Mouse (Mus musculus) inflammation-experienced regulatory T-cells (primary cell): ENCODE data around the gene Smtnl1. TPM values are rescaled to one million over a fixed set of nuclear protein-coding genes. Genes with fewer than 3 reads are reported as not detected.

Source experiments
- polyA plus RNA-seq, 2 experiments: library from polyadenylated mRNA; unstranded; fragments of 100-300 nt; shearing (Covaris generic); gene quantifications; one replicate each; pipeline ENCODE4 v1.2.1; 2017

Smtnl1 gene
- under 1 TPM in 1 of 2 experiments, not detected in 1; 0.37 TPM for polyA plus RNA-seq

GRCm38 (mm10) chr2:84822552-84822951 lies at the start of gene Smtnl1:
Gene Smtnl1, minus strand, starts transcription at chr2:84822652.

GRCm38 (mm10) chr2:84838593-84838949 lies 16.1 kb upstream of the Smtnl1 start, which contains the start of gene Slc43a1:
Gene Slc43a1, plus strand, starts transcription at chr2:84838850.

DNA sequence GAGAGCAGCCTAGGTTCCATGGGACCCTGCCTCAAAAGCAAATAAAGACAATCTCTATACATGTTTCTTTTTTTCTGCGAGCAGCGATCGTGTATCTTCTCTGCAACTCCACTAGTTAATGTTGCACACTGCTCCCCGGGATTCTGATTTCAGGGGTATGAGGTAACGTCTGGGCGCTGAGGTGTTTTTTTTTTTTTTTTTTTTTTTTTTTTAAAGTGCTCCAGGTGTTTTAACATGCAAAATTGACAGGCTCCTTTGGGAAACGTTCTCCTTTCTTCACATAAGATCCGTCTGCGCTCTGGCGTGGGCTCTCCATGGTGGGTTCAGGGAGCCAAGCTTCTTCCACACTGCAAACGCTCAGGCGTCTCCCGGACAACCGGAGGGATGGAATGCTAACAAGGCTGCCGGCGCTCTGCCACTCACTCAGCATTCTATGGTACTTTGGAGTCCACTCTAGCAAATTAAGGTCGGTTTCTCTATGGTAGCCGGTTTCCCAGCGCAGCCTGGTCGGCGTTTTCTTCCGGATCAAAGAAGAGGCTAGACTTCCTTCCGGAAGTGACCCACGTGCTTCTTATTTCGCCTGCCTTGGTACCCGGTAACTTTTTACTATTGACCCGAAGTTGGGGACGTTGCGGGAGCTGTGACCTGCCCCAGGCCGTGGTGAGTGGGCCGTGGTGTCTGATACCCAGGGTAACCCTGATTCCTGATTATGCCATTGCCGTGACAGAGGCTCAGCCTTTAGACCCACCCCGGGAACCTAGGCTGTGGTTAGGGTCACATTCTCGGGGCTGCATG lies 4.2 kb upstream of the Smtnl1 start, which contains the start of gene Timm10:
TSS of gene Timm10 (plus strand) at position 510 of the 795 bp plus-strand sequence.

DNA sequence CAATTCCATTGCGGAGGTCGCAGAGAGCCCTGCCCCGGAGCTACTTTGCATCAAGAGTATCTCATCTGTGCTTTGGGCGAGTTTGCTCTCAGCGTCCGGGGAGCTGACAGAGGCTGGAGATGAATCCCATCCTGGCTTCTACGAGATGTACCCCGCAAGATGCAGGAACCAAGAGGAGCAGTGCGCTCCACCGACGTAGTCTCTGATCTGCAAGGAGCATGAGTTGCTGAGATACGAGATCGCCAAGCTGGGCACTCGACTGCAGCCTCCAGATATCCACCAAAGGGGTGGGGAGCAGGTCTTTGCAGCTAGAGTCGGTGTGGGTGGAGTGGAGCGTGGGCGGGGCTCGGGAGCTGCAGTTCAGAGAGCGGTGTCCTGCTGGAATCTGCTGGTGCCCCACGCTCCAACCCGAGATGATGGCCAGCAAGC lies 23.9 kb downstream of the Smtnl1 start, which contains the start of gene Ube2l6:
TSS of gene Ube2l6 (plus strand) at position 336 of the 429 bp plus-strand sequence.

GRCm38 (mm10) chr2:84775241-84775640 lies 47.2 kb downstream of the Smtnl1 start, which contains the start of gene Serping1:
Gene Serping1, minus strand, starts transcription at chr2:84775444.

Other genes with a start within 250 kb of the Smtnl1 start
- 1 to 10 TPM in 1 of 2 experiments, not detected in 1; 1.3 TPM for gene Ctnnd1, start 171.9 kb downstream of the Smtnl1 start, polyA plus RNA-seq
- gene Btbd18, start 163.6 kb downstream of the Smtnl1 start, polyA plus RNA-seq, result 1 to 10 TPM in 1 of 2 experiments, under 1 TPM in 1; 0.23 to 2.7 TPM
- gene Selenoh, start 151.9 kb downstream of the Smtnl1 start, polyA plus RNA-seq, result 10 to 100 TPM; 75.6 to 81.6 TPM
- not detected for gene Gm28635, start 144.6 kb downstream of the Smtnl1 start, polyA plus RNA-seq
- gene Med19, start 144.2 kb downstream of the Smtnl1 start, polyA plus RNA-seq, result 10 to 100 TPM; 38.9 to 41.3 TPM
- 100 to 1,000 TPM in 1 of 2 experiments, 10 to 100 TPM in 1; 98.7 to 114 TPM for gene Tmx2, start 143.5 kb downstream of the Smtnl1 start, polyA plus RNA-seq
- 10 to 100 TPM; 50.2 to 64.0 TPM for gene Zdhhc5, start 107.5 kb downstream of the Smtnl1 start, polyA plus RNA-seq
- gene Clp1, start 95.3 kb downstream of the Smtnl1 start, polyA plus RNA-seq, result 10 to 100 TPM; 52.6 to 66.0 TPM
- gene Ypel4, start 88.6 kb downstream of the Smtnl1 start, polyA plus RNA-seq, result 1 to 10 TPM in 1 of 2 experiments, under 1 TPM in 1; 0.70 to 3.7 TPM
- not detected for gene Gm19426, start 79.0 kb downstream of the Smtnl1 start, polyA plus RNA-seq
- gene Serping1, start 47.2 kb downstream of the Smtnl1 start, polyA plus RNA-seq, result 1 to 10 TPM in 1 of 2 experiments, not detected in 1; 1.2 TPM
- 10 to 100 TPM; 24.6 to 55.7 TPM for gene Ube2l6, start 23.8 kb downstream of the Smtnl1 start, polyA plus RNA-seq
- gene Timm10, start 4.3 kb upstream of the Smtnl1 start, polyA plus RNA-seq, result 10 to 100 TPM; 28.3 to 30.9 TPM
- gene Slc43a1, start 16.2 kb upstream of the Smtnl1 start, polyA plus RNA-seq, result 1 to 10 TPM; 1.3 to 3.9 TPM
- gene Rtn4rl2, start 64.1 kb upstream of the Smtnl1 start, polyA plus RNA-seq, result not detected
- 1 to 10 TPM; 4.8 to 9.5 TPM for gene Slc43a3, start 113.9 kb upstream of the Smtnl1 start, polyA plus RNA-seq
- gene Prg2, start 157.8 kb upstream of the Smtnl1 start, polyA plus RNA-seq, result not detected
- gene Prg3, start 165.6 kb upstream of the Smtnl1 start, polyA plus RNA-seq, result under 1 TPM in 1 of 2 experiments, not detected in 1; 0.70 TPM
- gene Ssrp1, start 214.6 kb upstream of the Smtnl1 start, polyA plus RNA-seq, result 100 to 1,000 TPM; 176 to 195 TPM
- gene P2rx3, start 214.8 kb upstream of the Smtnl1 start, polyA plus RNA-seq, result 1 to 10 TPM; 1.1 to 5.1 TPM
- gene Tnks1bp1, start 225.4 kb upstream of the Smtnl1 start, polyA plus RNA-seq, result 10 to 100 TPM; 14.7 to 16.4 TPM